Mouse (Mus musculus) lung, adult 18-20 months (tissue): ENCODE data around the gene Sepsecs.

ENCODE experiments used
- DNase-seq, 2 experiments: peaks; one replicate each; pipeline ENCODE4 v3.0.0; 2022; ENCODE audit warnings: mixed read lengths in 2 of 2

Gene Sepsecs

GRCm38 (mm10) chr5:52590612-52591011 is 78.9 kb downstream of the Sepsecs start:
- no peak for DNase-seq
